Mouse (Mus musculus): ENCODE results near the gene Nedd9.

DNA sequence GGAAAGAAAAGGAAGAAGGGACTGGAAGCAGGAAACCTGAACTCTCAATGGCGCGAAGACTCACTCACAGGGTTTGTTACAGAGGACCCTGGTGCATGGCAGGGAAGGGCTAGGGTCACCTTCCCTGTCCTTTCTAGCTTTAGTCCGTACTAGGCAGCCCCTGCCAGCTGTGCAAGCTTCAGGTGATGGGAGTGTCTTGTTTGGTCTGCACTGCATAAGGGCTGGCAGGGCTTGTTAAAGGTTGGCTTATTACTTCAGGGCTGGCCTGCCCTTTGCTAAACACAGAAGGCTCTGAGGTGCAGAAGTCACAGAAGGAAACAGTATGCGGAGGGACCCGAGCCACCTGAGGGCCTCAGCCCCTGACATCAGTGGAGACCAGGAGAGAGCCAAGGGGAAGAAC, 151.4 kb downstream of the Nedd9 start:
- TF ChIP-seq IRF4 (IDR thresholded peaks at IDR 0.05; ENCODE audit: low read depth, low read length) (no peak), ELF1 (IDR thresholded peaks at IDR 0.05; ENCODE audit: low read depth, low read length) (no peak), CHD2 (IDR thresholded peaks at IDR 0.05; ENCODE audit: low read length) (no peak), CTCF (conservative IDR thresholded peaks at IDR 0.05 in 1 of 2, IDR thresholded peaks at IDR 0.05 in 1 of 2; ENCODE audit: low read depth in 2 of 2, low read length in 2 of 2) (no peak), JUND (conservative IDR thresholded peaks at IDR 0.05; ENCODE audit: low read depth, low read length) (no peak), USF1 (IDR thresholded peaks at IDR 0.05; ENCODE audit: low read depth, low read length) (no peak), BHLHE40 (IDR thresholded peaks at IDR 0.05; ENCODE audit: low read depth, low read length) (no peak), POLR2A (IDR thresholded peaks at IDR 0.05; ENCODE audit: low read depth, low read length) (no peak), CHD1 (IDR thresholded peaks at IDR 0.05; ENCODE audit: low read depth, low read length) (no peak), ETS1 (conservative IDR thresholded peaks at IDR 0.05; ENCODE audit: low read depth, low read length) (no peak)
